Mouse (Mus musculus): ENCODE measurements around the gene Lrrc4. TPM values are rescaled to one million over a fixed set of nuclear protein-coding genes. Genes with fewer than 3 reads are reported as not detected.

Lrrc4 gene
- polyA plus RNA-seq, 1 experiment from 2014 or later = 2.4 TPM

DNA sequence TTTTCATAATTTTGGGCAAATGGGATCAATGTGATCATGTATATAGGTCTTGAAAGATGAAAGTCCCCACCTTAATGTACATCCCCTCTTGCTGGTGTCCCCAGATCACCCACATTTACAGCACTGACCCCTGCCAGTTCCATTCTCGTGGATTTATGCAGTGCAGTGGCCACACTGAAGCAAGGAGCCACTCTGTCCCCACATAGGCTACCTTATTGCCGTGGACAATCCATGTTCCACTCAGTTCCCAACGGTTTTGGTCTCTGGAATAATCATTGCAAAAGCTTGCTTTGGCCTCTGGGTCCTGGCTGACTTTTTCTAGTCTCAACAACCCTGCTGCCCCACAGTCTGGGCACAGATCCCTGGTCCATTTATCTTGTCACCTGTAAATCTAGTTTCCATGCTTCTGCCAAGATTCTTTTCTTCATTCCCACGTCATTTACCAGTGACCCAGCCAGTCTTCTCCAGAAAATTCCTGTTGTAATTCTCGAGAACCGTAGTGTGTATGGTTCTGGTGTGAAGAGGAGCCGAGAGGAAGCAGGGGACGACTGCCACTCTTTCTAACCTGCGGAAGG lies 18.9 kb upstream of the Lrrc4 start:
- Histone ChIP-seq H3K9me3 (no peaks in the 10 kb centered on the region), H3K4me3 (no peak overlapping the region), H3K27me3 (ENCODE audit: insufficient read depth, poor library complexity, severe bottlenecking) (no peaks in the 10 kb centered on the region), H3K27ac (no peak overlapping the region), H3K4me1 (replicated peaks) (peaks cover 58% of the 10 kb centered on the region), H3K36me3 (no peaks in the 10 kb centered on the region)
- WGBS = 91% methylated on average over 9 of the region's 9 CpGs
- DNase-seq (ENCODE audit: low spot score) = no peak

GRCm38 (mm10) chr6:28849317-28849716 lies 17.8 kb upstream of the Lrrc4 start:
- Histone ChIP-seq H3K27ac (peak overlapping the region; percentile 53), H3K4me1 (replicated peaks) (peaks cover 53% of the 10 kb centered on the region), H3K36me3 (no peaks in the 10 kb centered on the region), H3K9me3 (no peaks in the 10 kb centered on the region), H3K4me3 (no peak overlapping the region), H3K27me3 (ENCODE audit: insufficient read depth, poor library complexity, severe bottlenecking) (no peaks in the 10 kb centered on the region)
- WGBS = 46% methylated on average over 3 of the region's 3 CpGs
- DNase-seq (ENCODE audit: low spot score) = no peak

DNA sequence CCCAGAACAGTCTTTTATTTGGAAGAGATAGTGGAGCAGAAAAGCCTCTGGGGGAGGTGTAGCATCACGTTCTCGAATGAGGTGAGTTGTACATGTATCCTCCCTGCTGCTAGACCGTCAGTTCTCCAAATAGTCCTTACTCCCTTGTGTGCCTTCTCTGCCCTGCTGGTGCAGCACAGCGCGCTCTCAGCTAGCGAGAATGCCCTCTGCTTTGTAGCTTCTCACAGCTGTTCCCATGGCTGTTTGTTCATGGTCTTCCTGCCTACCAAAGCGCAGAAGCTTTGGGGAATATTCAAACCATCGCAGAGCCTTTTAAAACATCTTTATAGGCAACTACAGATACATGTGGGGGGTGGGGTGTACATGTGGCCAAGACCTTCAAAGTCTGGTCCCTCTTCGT lies 17.3 kb upstream of the Lrrc4 start:
- Histone ChIP-seq H3K27me3 (ENCODE audit: insufficient read depth, poor library complexity, severe bottlenecking) (no peaks in the 10 kb centered on the region), H3K4me1 (replicated peaks) (peaks cover 50% of the 10 kb centered on the region), H3K4me3 (no peak overlapping the region), H3K36me3 (no peaks in the 10 kb centered on the region), H3K27ac (peak overlapping the region; percentile 53), H3K9me3 (no peaks in the 10 kb centered on the region)
- DNase-seq (ENCODE audit: low spot score) = no peak
- 68% methylated on average over 9 of the region's 9 CpGs for WGBS

GRCm38 (mm10) chr6:28848285-28848794 lies 16.8 kb upstream of the Lrrc4 start:
- H3K27ac ChIP-seq = peak overlapping the region; percentile 53
- peaks cover 46% of the 10 kb centered on the region for H3K4me1 ChIP-seq (replicated peaks)
- no peak for DNase-seq (ENCODE audit: low spot score)
- WGBS = 78% methylated on average over 6 of the region's 6 CpGs
- no peaks in the 10 kb centered on the region for H3K36me3 ChIP-seq
- no peak overlapping the region for H3K4me3 ChIP-seq
- no peaks in the 10 kb centered on the region for H3K27me3 ChIP-seq (ENCODE audit: insufficient read depth, poor library complexity, severe bottlenecking)
- no peaks in the 10 kb centered on the region for H3K9me3 ChIP-seq

- no peak for DNase-seq (ENCODE audit: low spot score)
- Histone ChIP-seq H3K36me3 (no peaks in the 10 kb centered on the region), H3K27me3 (ENCODE audit: insufficient read depth, poor library complexity, severe bottlenecking) (no peaks in the 10 kb centered on the region), H3K27ac (no peak overlapping the region; the same call in 1 of the 2 replicates), H3K4me3 (no peak overlapping the region), H3K4me1 (replicated peaks) (peaks cover 48% of the 10 kb centered on the region), H3K9me3 (no peaks in the 10 kb centered on the region)
- 76% methylated on average over 6 of the region's 6 CpGs for WGBS
Measured at GRCm38 (mm10) chr6:28847616-28848015, 16.1 kb upstream of the Lrrc4 start.

- DNase-seq (ENCODE audit: low spot score) = no peak
- Histone ChIP-seq H3K27ac (no peak overlapping the region), H3K4me3 (no peak overlapping the region), H3K9me3 (no peaks in the 10 kb centered on the region), H3K4me1 (replicated peaks) (peaks cover 56% of the 10 kb centered on the region), H3K36me3 (no peaks in the 10 kb centered on the region), H3K27me3 (ENCODE audit: insufficient read depth, poor library complexity, severe bottlenecking) (no peaks in the 10 kb centered on the region)
- WGBS = 68% methylated on average over 4 of the region's 4 CpGs
Measured at GRCm38 (mm10) chr6:28845610-28846009, 14.1 kb upstream of the Lrrc4 start.

DNA sequence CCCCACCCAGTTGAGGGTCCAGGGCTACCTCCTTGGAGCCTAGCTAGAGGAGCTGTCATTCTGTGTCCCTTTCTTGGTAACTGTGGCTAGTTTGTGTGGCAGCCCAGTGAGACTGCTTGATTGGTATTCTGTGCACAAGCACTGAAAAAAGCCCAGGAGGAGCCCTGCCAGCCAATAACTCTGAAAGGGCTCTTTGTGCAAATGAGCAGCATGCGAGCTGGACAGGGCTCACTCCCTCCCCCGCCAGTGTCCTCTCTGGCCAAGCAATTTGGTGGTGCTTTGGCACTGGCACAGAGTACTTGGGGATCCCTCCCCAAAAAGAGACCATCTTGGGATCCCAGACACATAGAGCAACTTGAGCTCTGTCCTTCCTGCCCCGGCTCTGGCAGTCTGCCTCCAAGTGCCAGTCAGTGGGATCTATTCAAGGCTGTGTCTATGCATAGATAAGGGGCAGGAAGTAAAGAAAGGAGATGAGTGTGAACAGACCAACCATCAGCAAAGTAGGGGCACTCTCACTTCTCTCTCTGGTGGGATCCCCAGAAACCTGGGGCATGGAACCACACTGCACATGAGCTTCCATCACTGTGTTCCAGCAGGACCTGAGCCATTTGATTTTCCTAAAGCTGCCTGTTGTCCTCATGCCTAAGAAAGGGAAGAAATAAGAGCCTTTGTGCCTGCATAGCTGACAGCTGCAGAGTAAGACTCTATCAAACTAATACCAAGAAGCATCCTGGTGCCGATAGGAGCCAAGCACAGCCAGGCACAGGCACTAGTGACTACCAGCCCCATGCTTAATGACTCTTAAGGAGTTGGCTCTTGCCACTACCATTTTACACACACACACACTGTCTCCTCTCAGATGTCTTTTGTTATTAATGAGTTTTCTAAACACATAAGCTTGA lies 11.1 kb upstream of the Lrrc4 start:
- H3K4me1 ChIP-seq (replicated peaks) = peaks cover 33% of the 10 kb centered on the region
- WGBS = 38% methylated on average over 4 of the region's 4 CpGs
- DNase-seq (ENCODE audit: low spot score) = peak; percentile 55
- no peaks in the 10 kb centered on the region for H3K36me3 ChIP-seq
- no peak overlapping the region for H3K4me3 ChIP-seq
- peak overlapping the region; percentile 88 for H3K27ac ChIP-seq
- no peaks in the 10 kb centered on the region for H3K27me3 ChIP-seq (ENCODE audit: insufficient read depth, poor library complexity, severe bottlenecking)
- no peaks in the 10 kb centered on the region for H3K9me3 ChIP-seq

- H3K27ac ChIP-seq = peak overlapping the region; percentile 88
- DNase-seq (ENCODE audit: low spot score) = no peak
- no peak overlapping the region for H3K4me3 ChIP-seq
- 87% methylated on average over 3 of the region's 3 CpGs for WGBS
- H3K9me3 ChIP-seq = no peaks in the 10 kb centered on the region
- H3K36me3 ChIP-seq = no peaks in the 10 kb centered on the region
- no peaks in the 10 kb centered on the region for H3K27me3 ChIP-seq (ENCODE audit: insufficient read depth, poor library complexity, severe bottlenecking)
- H3K4me1 ChIP-seq (replicated peaks) = peaks cover 28% of the 10 kb centered on the region
Measured at GRCm38 (mm10) chr6:28841569-28841968, 10.0 kb upstream of the Lrrc4 start.

DNA sequence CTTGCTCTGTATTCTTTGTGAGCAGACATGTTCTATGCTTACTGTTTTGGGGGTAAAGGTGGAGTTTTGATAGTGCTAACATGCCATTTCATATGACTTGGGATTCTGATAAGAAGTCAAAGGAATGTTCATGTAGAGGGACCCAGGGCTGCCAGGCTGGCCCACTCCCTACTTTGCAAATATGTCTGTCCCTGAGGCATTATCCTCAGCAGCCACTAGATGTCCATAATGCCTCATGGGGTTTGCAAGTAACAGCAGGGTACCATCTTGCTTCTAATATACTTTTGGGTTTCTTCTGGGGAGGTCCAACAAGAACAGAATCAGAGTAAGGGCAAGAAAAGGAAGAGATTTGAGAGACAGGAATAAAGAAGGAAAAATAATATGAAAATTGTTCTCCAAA lies 5.1 kb upstream of the Lrrc4 start:
- H3K27me3 ChIP-seq (ENCODE audit: insufficient read depth, poor library complexity, severe bottlenecking) = peaks cover 24% of the 10 kb centered on the region

GRCm38 (mm10) chr6:28834046-28834445 lies 2.5 kb upstream of the Lrrc4 start:
- Histone ChIP-seq H3K27me3 (ENCODE audit: insufficient read depth, poor library complexity, severe bottlenecking) (peaks cover 45% of the 10 kb centered on the region), H3K4me3 (peak overlapping the region; percentile 80), H3K9me3 (no peaks in the 10 kb centered on the region), H3K36me3 (peaks cover 10% of the 10 kb centered on the region), H3K4me1 (replicated peaks) (peaks cover 50% of the 10 kb centered on the region), H3K27ac (peak overlapping the region; percentile 94)
- no peak for DNase-seq (ENCODE audit: low spot score)
- WGBS = 29% methylated on average over 2 of the region's 2 CpGs

More for the DNA sequence above, 5.1 kb upstream of the Lrrc4 start:
- no peak for DNase-seq (ENCODE audit: low spot score)
- H3K4me3 ChIP-seq = no peak overlapping the region
- H3K27ac ChIP-seq = no peak overlapping the region
- H3K4me1 ChIP-seq (replicated peaks) = peaks cover 30% of the 10 kb centered on the region
- H3K9me3 ChIP-seq = no peaks in the 10 kb centered on the region
- H3K36me3 ChIP-seq = no peaks in the 10 kb centered on the region

GRCm38 (mm10) chr6:28833380-28833822 lies 1.9 kb upstream of the Lrrc4 start:
- peaks cover 45% of the 10 kb centered on the region for H3K27me3 ChIP-seq (ENCODE audit: insufficient read depth, poor library complexity, severe bottlenecking)
- peak overlapping the region; percentile 80 for H3K4me3 ChIP-seq
- whole genome bisulfite sequencing = under 1% methylated on average over 43 of the region's 43 CpGs
- H3K36me3 ChIP-seq = peaks cover 10% of the 10 kb centered on the region
- H3K4me1 ChIP-seq (replicated peaks) = peaks cover 56% of the 10 kb centered on the region
- no peaks in the 10 kb centered on the region for H3K9me3 ChIP-seq
- peak; percentile 67 for DNase-seq (ENCODE audit: low spot score)
- peak overlapping the region; percentile 94 for H3K27ac ChIP-seq

- under 1% methylated on average over 58 of the region's 58 CpGs for WGBS
- Histone ChIP-seq H3K4me3 (peak overlapping the region; percentile 80), H3K27ac (peak overlapping the region; percentile 94), H3K36me3 (peaks cover 10% of the 10 kb centered on the region), H3K4me1 (replicated peaks) (peaks cover 62% of the 10 kb centered on the region), H3K27me3 (ENCODE audit: insufficient read depth, poor library complexity, severe bottlenecking) (peaks cover 45% of the 10 kb centered on the region), H3K9me3 (no peaks in the 10 kb centered on the region)
- DNase-seq (ENCODE audit: low spot score) = peak; percentile 69
Measured at GRCm38 (mm10) chr6:28832751-28833291, 1.3 kb upstream of the Lrrc4 start.

Measured in hindbrain, embryonic 10.5 days (tissue).